Mouse (Mus musculus): ENCODE measurements around the gene Hsh2d.

Hsh2d gene

GRCm38 (mm10) chr8:72189417-72190214, at the start of gene Hsh2d:
Gene Hsh2d, plus strand, starts transcription at chr8:72189638.
- DNase-seq (ENCODE audit: low read depth, low spot score): no peak

GRCm38 (mm10) chr8:72143256-72143824, 46.1 kb upstream of the Hsh2d start:
- no peak for DNase-seq (ENCODE audit: low read depth, low spot score)

GRCm38 (mm10) chr8:72144345-72144975, 45.0 kb upstream of the Hsh2d start:
- DNase-seq (ENCODE audit: low read depth, low spot score): no peak

- no peak for DNase-seq (ENCODE audit: low read depth, low spot score)
Observed at GRCm38 (mm10) chr8:72145511-72145910, 43.9 kb upstream of the Hsh2d start.

GRCm38 (mm10) chr8:72146056-72146455, 43.4 kb upstream of the Hsh2d start:
- no peak for DNase-seq (ENCODE audit: low read depth, low spot score)

GRCm38 (mm10) chr8:72146556-72146955, 42.9 kb upstream of the Hsh2d start:
- DNase-seq (ENCODE audit: low read depth, low spot score): no peak

- no peak for DNase-seq (ENCODE audit: low read depth, low spot score)
Observed at GRCm38 (mm10) chr8:72147266-72147665, 42.2 kb upstream of the Hsh2d start.

GRCm38 (mm10) chr8:72149056-72149455, 40.4 kb upstream of the Hsh2d start:
- no peak for DNase-seq (ENCODE audit: low read depth, low spot score)

GRCm38 (mm10) chr8:72151418-72152078, 37.9 kb upstream of the Hsh2d start:
- no peak for DNase-seq (ENCODE audit: low read depth, low spot score)

GRCm38 (mm10) chr8:72153382-72153781, 36.1 kb upstream of the Hsh2d start:
- DNase-seq (ENCODE audit: low read depth, low spot score): no peak

GRCm38 (mm10) chr8:72158096-72158495, 31.3 kb upstream of the Hsh2d start:
- DNase-seq (ENCODE audit: low read depth, low spot score): no peak

- no peak for DNase-seq (ENCODE audit: low read depth, low spot score)
Observed at GRCm38 (mm10) chr8:72158726-72159125, 30.7 kb upstream of the Hsh2d start.

- DNase-seq (ENCODE audit: low read depth, low spot score): no peak
Observed at GRCm38 (mm10) chr8:72160007-72160406, 29.4 kb upstream of the Hsh2d start.

- peak; percentile 97 for DNase-seq (ENCODE audit: low read depth, low spot score)
Observed at GRCm38 (mm10) chr8:72160707-72161697, 28.4 kb upstream of the Hsh2d start, which contains the start of gene Rab8a. Gene Rab8a, plus strand, starts transcription at chr8:72161200.

GRCm38 (mm10) chr8:72162821-72163220, 26.6 kb upstream of the Hsh2d start:
- no peak for DNase-seq (ENCODE audit: low read depth, low spot score)

- no peak for DNase-seq (ENCODE audit: low read depth, low spot score)
Observed at GRCm38 (mm10) chr8:72169098-72169668, 20.3 kb upstream of the Hsh2d start.

GRCm38 (mm10) chr8:72169681-72170249, 19.7 kb upstream of the Hsh2d start:
- DNase-seq (ENCODE audit: low read depth, low spot score): no peak

GRCm38 (mm10) chr8:72177346-72177925, 12.0 kb upstream of the Hsh2d start:
- peak; percentile 34 for DNase-seq (ENCODE audit: low read depth, low spot score)

- no peak for DNase-seq (ENCODE audit: low read depth, low spot score)
Observed at GRCm38 (mm10) chr8:72183554-72184202, 5.8 kb upstream of the Hsh2d start.
